16 mouse cellular contexts compared by ENCODE assay signal in the genomic region with DNA sequence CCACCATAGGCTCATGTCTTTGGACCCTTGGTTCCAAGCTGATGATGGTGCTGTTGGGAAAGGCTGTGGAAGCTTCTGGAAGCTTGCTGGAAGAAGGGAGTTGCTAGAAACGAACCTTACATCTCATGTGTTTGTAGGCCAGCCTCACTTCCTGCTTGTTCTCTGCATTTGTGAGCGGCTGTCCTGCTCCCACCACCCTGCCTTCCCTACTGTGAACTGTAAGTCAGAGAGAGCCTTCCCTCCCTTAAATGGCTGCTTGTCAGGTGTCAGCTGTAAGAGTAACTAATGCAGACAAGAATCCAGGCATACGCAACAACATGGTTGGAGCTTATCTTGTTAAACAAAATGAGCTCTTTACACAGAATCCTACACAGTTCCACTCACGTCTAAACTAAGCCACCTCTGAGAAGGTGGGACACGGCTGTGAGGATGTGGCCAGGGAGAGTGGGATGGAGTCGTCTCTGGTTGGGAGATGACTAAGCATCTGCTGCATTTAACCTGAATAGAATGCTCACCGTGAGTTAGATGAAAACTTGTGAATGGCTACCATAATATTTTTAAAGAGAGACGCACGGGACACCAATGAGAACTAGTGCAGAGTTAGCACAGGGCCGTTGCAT.
"Had no signal": no experiment of that assay in that cellular context is flagged by ENCODE, and none has a peak within 500 bp of the region (broad histone marks: within the 10 kb centered on the region; RNA-seq: fewer than 3 reads in every experiment).

No protein-coding gene starts in this region.

- H3K9me3 ChIP-seq: lung, embryonic 15.5 days; midbrain, embryonic 13.5 days; midbrain, embryonic 15.5 days; neural tube, embryonic 12.5 days; stomach, embryonic 15.5 days had no signal

- H3K4me3 ChIP-seq: lung, embryonic 15.5 days; megakaryocyte, embryonic 14.5 days; midbrain, embryonic 13.5 days; midbrain, embryonic 15.5 days; neural tube, embryonic 12.5 days; stomach, embryonic 15.5 days had no signal

- H3K4me1 ChIP-seq: lung, embryonic 15.5 days; megakaryocyte, embryonic 14.5 days; midbrain, embryonic 13.5 days; midbrain, embryonic 15.5 days; neural tube, embryonic 12.5 days; stomach, embryonic 15.5 days had no signal

- H3K36me3 ChIP-seq: lung, embryonic 15.5 days; midbrain, embryonic 13.5 days; midbrain, embryonic 15.5 days; neural tube, embryonic 12.5 days; stomach, embryonic 15.5 days had no signal

- ATAC-seq: liver, postnatal 0 days; lung, postnatal 0 days; midbrain, embryonic 13.5 days; midbrain, embryonic 15.5 days had no signal

- DNase-seq: liver, postnatal 0 days; lung, adult 2 months; lung, postnatal 14 days; lung, postnatal 36 days; right cerebral cortex, postnatal 14 days; thymus, adult 2 months; thymus, postnatal 25 days had no signal

- H3K9ac ChIP-seq: liver, postnatal 0 days; lung, embryonic 15.5 days; midbrain, embryonic 13.5 days; midbrain, embryonic 15.5 days; neural tube, embryonic 12.5 days; stomach, embryonic 15.5 days had no signal

- H3K4me2 ChIP-seq: lung, embryonic 15.5 days; midbrain, embryonic 13.5 days; midbrain, embryonic 15.5 days; neural tube, embryonic 12.5 days; stomach, embryonic 15.5 days had no signal

- H3K27ac ChIP-seq: lung, embryonic 15.5 days; macrophage; midbrain, embryonic 13.5 days; midbrain, embryonic 15.5 days; neural tube, embryonic 12.5 days; stomach, embryonic 15.5 days; stomach, postnatal 0 days had no signal

- H3K27me3 ChIP-seq: lung, embryonic 15.5 days; megakaryocyte, embryonic 14.5 days; midbrain, embryonic 13.5 days; midbrain, embryonic 15.5 days; neural tube, embryonic 12.5 days; stomach, embryonic 15.5 days had no signal
